Mouse (Mus musculus) liver, embryonic 14.5 days (tissue): ENCODE measurements at regions not wholly inside any gene's neighbourhood (a gene's known extent, or its start where the extent isn't known, plus 50 kb on each side); places are given as distances from the start of the nearest gene placed in this dataset.

ENCODE experiments used
- ATAC-seq: fragments of 200-750 bp; cut with Nextera tagmentation; 2 replicates; pipeline ENCODE4 v1.8.0; 2017; ENCODE audit warnings: moderate number of reproducible peaks, mild to moderate bottlenecking, moderate library complexity; ENCODE audit not compliant: insufficient read depth
- DNase-seq, 3 experiments: peaks; one replicate each; pipeline ENCODE4 v3.0.0-alpha.2; 2012 to 2013; ENCODE audit warnings: low read depth in 3 of 3, low spot score in 3 of 3
- H3K27ac ChIP-seq: fragments of 300-500 bp; sonication (generic); 2 replicates; pipeline ENCODE4 v1.5.1; 2014; ENCODE audit warnings: moderate library complexity, mild to moderate bottlenecking, control low read depth, inconsistent platforms
- H3K27me3 ChIP-seq: fragments of 300-500 bp; sonication (generic); 2 replicates; pipeline ENCODE4 v1.6.1; 2014; ENCODE audit warnings: mild to moderate bottlenecking, low read length, moderate library complexity; ENCODE audit not compliant: control insufficient read depth, insufficient read depth
- H3K36me3 ChIP-seq: fragments of 300-500 bp; sonication (generic); replicated peaks from 2 replicates; pipeline ENCODE4 v1.6.1; 2014; ENCODE audit warnings: low read depth; ENCODE audit not compliant: control insufficient read depth, insufficient read depth
- H3K4me1 ChIP-seq, 2 experiments: fragments of 200-500 bp in 1 of 2; fragments of 300-500 bp in 1 of 2; sonication (generic) in 1 of 2; replicated peaks; 2 replicates each; pipeline ENCODE4 v1.6.1; 2012 to 2014; ENCODE audit warnings: antibody characterized with exemption in 1 of 2, inconsistent platforms in 1 of 2, low read length in 1 of 2; ENCODE audit not compliant: control insufficient read depth in 2 of 2, insufficient read depth in 2 of 2
- H3K4me2 ChIP-seq: fragments of 300-500 bp; sonication (generic); 2 replicates; pipeline ENCODE4 v1.6.1; 2014; ENCODE audit warnings: low read depth, mild to moderate bottlenecking, control low read depth, moderate library complexity
- H3K4me3 ChIP-seq, 2 experiments: fragments of 200-500 bp in 1 of 2; fragments of 300-500 bp in 1 of 2; sonication (generic) in 1 of 2; 2 replicates each; pipeline ENCODE4 v1.5.1; 2012 to 2014; ENCODE audit warnings: low read depth in 2 of 2, low read length in 2 of 2, mild to moderate bottlenecking in 2 of 2, control low read depth in 1 of 2, inconsistent platforms in 1 of 2, moderate library complexity in 1 of 2; ENCODE audit not compliant: insufficient read depth in 1 of 2
- H3K9ac ChIP-seq: fragments of 300-500 bp; sonication (generic); replicated peaks from 2 replicates; pipeline ENCODE4 v1.6.1; 2014; ENCODE audit warnings: mild to moderate bottlenecking, control low read depth, moderate library complexity
- H3K9me3 ChIP-seq: fragments of 300-500 bp; sonication (generic); 2 replicates; pipeline ENCODE4 v1.6.1; 2016; ENCODE audit warnings: low read length, mixed read lengths; ENCODE audit not compliant: control insufficient read depth
- CTCF ChIP-seq: IDR thresholded peaks from 2 replicates; pipeline ENCODE4 v1.5.1; 2016; ENCODE audit warnings: antibody characterized with exemption, low read depth, control low read depth
- EP300 ChIP-seq: IDR thresholded peaks from 2 replicates; pipeline ENCODE4 v1.6.1; 2016; ENCODE audit warnings: antibody characterized with exemption, low read depth
- WGBS: fragments of 180-500 bp; shearing (Covaris S2); extraction: QIAGEN DNeasy Blood & Tissue Kit; methylation state at CpG from one replicate; pipeline ENCODE4 v1.1.7; 2014; ENCODE audit not compliant: insufficient replicate concordance; 5-methylcytosine and 5-hydroxymethylcytosine counted together

GRCm38 (mm10) chr12:77535147-77535546 lies 297.2 kb downstream of the Fut8 start:
- ATAC-seq (no peak), DNase-seq (no peak)
- peaks cover 0 to 12% of the 10 kb centered on the region in 2 experiments; a peak in 2 of 4 replicates for H3K4me1 ChIP-seq
- H3K4me3 ChIP-seq = no peak overlapping the region
- H3K4me2 ChIP-seq = no peak overlapping the region
- no peak overlapping the region for H3K27ac ChIP-seq
- no peaks in the 10 kb centered on the region for H3K9me3 ChIP-seq
- TF ChIP-seq EP300 = no peak
- TF ChIP-seq CTCF = no peak
- WGBS = 47% methylated on average over 3 of the region's 3 CpGs
- H3K27me3 ChIP-seq = no peaks in the 10 kb centered on the region
- no peaks in the 10 kb centered on the region for H3K36me3 ChIP-seq
- H3K9ac ChIP-seq = no peak overlapping the region

GRCm38 (mm10) chr12:77537139-77537848 lies 299.4 kb downstream of the Fut8 start:
- no peak overlapping the region for H3K27ac ChIP-seq
- H3K4me2 ChIP-seq = no peak overlapping the region
- no peaks in the 10 kb centered on the region for H3K9me3 ChIP-seq
- no peak for ATAC-seq
- no peaks in the 10 kb centered on the region for H3K27me3 ChIP-seq
- H3K4me3 ChIP-seq = no peak overlapping the region
- no peaks in the 10 kb centered on the region for H3K36me3 ChIP-seq
- no peak for DNase-seq
- TF ChIP-seq CTCF = no peak
- no peak for TF ChIP-seq EP300
- H3K9ac ChIP-seq = no peak overlapping the region
- WGBS = 20% methylated on average over 8 of the region's 8 CpGs
- H3K4me1 ChIP-seq = peaks cover 0 to 12% of the 10 kb centered on the region in 2 experiments; a peak in 2 of 4 replicates

- Histone ChIP-seq H3K4me3 (no peak overlapping the region), H3K4me1 (peaks cover 0 to 6% of the 10 kb centered on the region in 2 experiments; a peak in 2 of 4 replicates), H3K27ac (no peak overlapping the region), H3K36me3 (no peaks in the 10 kb centered on the region), H3K27me3 (no peaks in the 10 kb centered on the region), H3K9me3 (no peaks in the 10 kb centered on the region), H3K4me2 (no peak overlapping the region), H3K9ac (no peak overlapping the region)
- WGBS = 57% methylated on average over 10 of the region's 10 CpGs
- DNase-seq = no peak
- ATAC-seq = no peak
- no peak for TF ChIP-seq CTCF
- no peak for TF ChIP-seq EP300
Observed at GRCm38 (mm10) chr12:77539661-77540431, 301.9 kb downstream of the Fut8 start.

GRCm38 (mm10) chr12:77541051-77541765 lies 303.3 kb downstream of the Fut8 start:
- WGBS = 58% methylated on average over 10 of the region's 10 CpGs
- no peak overlapping the region for H3K9ac ChIP-seq
- no peaks in the 10 kb centered on the region for H3K36me3 ChIP-seq
- no peak overlapping the region for H3K27ac ChIP-seq
- H3K9me3 ChIP-seq = no peaks in the 10 kb centered on the region
- H3K4me1 ChIP-seq = peaks cover 0 to 6% of the 10 kb centered on the region in 2 experiments; a peak in 2 of 4 replicates
- no peak overlapping the region for H3K4me2 ChIP-seq
- DNase-seq (no peak), ATAC-seq (no peak)
- TF ChIP-seq CTCF = no peak
- TF ChIP-seq EP300 = no peak
- H3K27me3 ChIP-seq = no peaks in the 10 kb centered on the region
- H3K4me3 ChIP-seq = no peak overlapping the region

GRCm38 (mm10) chr12:77541826-77542225 lies 303.9 kb downstream of the Fut8 start:
- TF ChIP-seq CTCF (no peak), EP300 (no peak)
- Histone ChIP-seq H3K36me3 (no peaks in the 10 kb centered on the region), H3K4me2 (no peak overlapping the region), H3K4me1 (peaks cover 0 to 6% of the 10 kb centered on the region in 2 experiments; a peak in 2 of 4 replicates), H3K4me3 (no peak overlapping the region), H3K9me3 (no peaks in the 10 kb centered on the region), H3K9ac (no peak overlapping the region), H3K27ac (no peak overlapping the region), H3K27me3 (no peaks in the 10 kb centered on the region)
- DNase-seq (no peak), ATAC-seq (no peak)
- 54% methylated on average over 4 of the region's 4 CpGs for WGBS
